Mouse (Mus musculus): ENCODE measurements around the gene Tmem251. TPM values are rescaled to one million over a fixed set of nuclear protein-coding genes. Genes with fewer than 3 reads are reported as not detected.
A peak's percentile ranks its signal among the peaks of the same experiment; 100 is the strongest.

Gene Tmem251
- polyA plus RNA-seq, 2 experiments, result 3.4 to 11.2 TPM

GRCm38 (mm10) chr12:102713153-102713865 lies 30.3 kb upstream of the Tmem251 start:
- TF ChIP-seq POLR2A (IDR thresholded peaks at IDR 0.05; ENCODE audit: borderline replicate concordance, extremely low read depth, insufficient read depth, insufficient read length), result no peak
- peak overlapping the region; percentile 21; the same call in 1 of the 2 replicates for H3K9ac ChIP-seq (ENCODE audit: low read depth, low read length, severe bottlenecking)
- ATAC-seq (ENCODE audit: low FRiP score, low read depth) (peak; percentile 55), DNase-seq (ENCODE audit: low spot score) (no peak)
- H3K27ac ChIP-seq (replicated peaks; ENCODE audit: low read depth, low read length), result 0 out of 2 replicates have a peak overlapping the region, but pooled peaks have one; percentile 28
- no peaks in the 10 kb centered on the region for H3K9me3 ChIP-seq (ENCODE audit: control insufficient read depth, low read length)
- H3K4me2 ChIP-seq (replicated peaks; ENCODE audit: low read depth, low read length, severe bottlenecking), result no peak overlapping the region
- H3K4me3 ChIP-seq (replicated peaks; ENCODE audit: low read length), result no peak overlapping the region
- H3K36me3 ChIP-seq (ENCODE audit: control insufficient read depth, insufficient read depth, low read length), result no peaks in the 10 kb centered on the region
- no peaks in the 10 kb centered on the region; the same call in 1 of the 2 replicates for H3K4me1 ChIP-seq (ENCODE audit: control insufficient read depth, insufficient read depth, low read length)
- no peaks in the 10 kb centered on the region for H3K27me3 ChIP-seq (ENCODE audit: control insufficient read depth, insufficient read depth, low read length)
- WGBS, result 40% methylated on average over 20 of the region's 20 CpGs

DNA sequence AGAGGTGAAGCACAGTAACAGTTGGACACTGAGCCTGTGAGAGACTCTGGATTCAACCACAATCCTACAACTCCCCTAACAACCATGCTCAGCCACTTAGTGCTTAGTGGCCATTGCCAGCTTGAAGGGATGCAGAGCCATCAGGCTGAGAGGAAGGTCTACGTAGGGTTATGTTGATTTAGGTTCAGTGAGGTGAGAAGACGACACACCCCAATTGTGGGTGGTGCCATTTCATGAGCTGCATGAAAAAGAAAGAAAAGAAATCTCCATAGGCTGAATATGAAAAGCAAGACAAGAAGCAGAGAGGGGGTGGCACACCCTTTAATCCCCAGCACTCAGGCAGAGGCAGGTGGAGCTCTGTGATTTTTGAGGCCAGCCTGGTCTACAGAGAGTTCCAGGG lies 29.4 kb upstream of the Tmem251 start:
- 92% methylated on average over 2 of the region's 2 CpGs for WGBS
- no peak for ATAC-seq (ENCODE audit: low FRiP score, low read depth)
- no peak for TF ChIP-seq POLR2A (IDR thresholded peaks at IDR 0.05; ENCODE audit: borderline replicate concordance, extremely low read depth, insufficient read depth, insufficient read length)
- Histone ChIP-seq H3K36me3 (ENCODE audit: control insufficient read depth, insufficient read depth, low read length) (no peaks in the 10 kb centered on the region), H3K4me2 (replicated peaks; ENCODE audit: low read depth, low read length, severe bottlenecking) (no peak overlapping the region), H3K27me3 (ENCODE audit: control insufficient read depth, insufficient read depth, low read length) (no peaks in the 10 kb centered on the region), H3K4me3 (replicated peaks; ENCODE audit: low read length) (no peak overlapping the region), H3K27ac (replicated peaks; ENCODE audit: low read depth, low read length) (no peak overlapping the region), H3K4me1 (ENCODE audit: control insufficient read depth, insufficient read depth, low read length) (no peaks in the 10 kb centered on the region; the same call in 1 of the 2 replicates), H3K9ac (ENCODE audit: low read depth, low read length, severe bottlenecking) (no peak overlapping the region), H3K9me3 (ENCODE audit: control insufficient read depth, low read length) (no peaks in the 10 kb centered on the region)
- no peak for DNase-seq (ENCODE audit: low spot score)

DNA sequence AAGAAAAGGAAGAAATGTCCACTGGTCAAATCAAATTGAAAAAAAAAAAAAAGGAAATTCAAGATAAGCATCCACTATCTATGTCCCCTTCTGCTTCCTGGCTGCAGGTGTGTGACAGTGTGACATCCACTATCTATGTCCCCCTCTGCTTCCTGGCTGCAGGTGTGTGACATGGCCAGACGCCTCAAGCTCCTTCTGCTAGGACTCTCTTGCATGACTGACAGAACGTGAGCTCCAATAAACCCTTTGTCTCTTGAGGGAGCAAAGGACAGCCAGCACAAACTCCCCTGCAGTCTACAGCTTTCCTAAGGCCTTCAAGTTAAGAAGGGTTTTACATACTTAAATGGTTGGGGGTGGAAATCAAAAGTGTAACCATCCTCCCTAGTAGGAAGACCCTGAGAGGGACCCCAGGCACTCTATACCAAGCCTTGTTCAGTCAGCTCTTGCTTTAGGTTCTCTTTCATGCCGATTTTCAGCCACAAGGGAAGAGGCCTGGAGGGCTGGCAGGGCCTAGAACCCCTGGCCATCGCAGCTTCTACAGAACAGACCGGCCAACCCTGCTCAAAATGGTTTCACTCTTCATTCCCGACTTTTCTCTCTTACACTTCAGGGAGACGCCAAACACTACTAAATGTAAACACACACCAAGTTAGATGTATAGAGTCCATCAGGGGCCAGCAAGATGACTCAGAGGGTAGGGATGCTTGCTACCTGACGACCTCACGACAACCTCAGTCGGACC lies 28.7 kb upstream of the Tmem251 start:
- ATAC-seq (ENCODE audit: low FRiP score, low read depth), result no peak
- no peaks in the 10 kb centered on the region for H3K27me3 ChIP-seq (ENCODE audit: control insufficient read depth, insufficient read depth, low read length)
- 86% methylated on average over 10 of the region's 10 CpGs for WGBS
- H3K9me3 ChIP-seq (ENCODE audit: control insufficient read depth, low read length), result no peaks in the 10 kb centered on the region
- no peak for DNase-seq (ENCODE audit: low spot score)
- H3K4me2 ChIP-seq (replicated peaks; ENCODE audit: low read depth, low read length, severe bottlenecking), result no peak overlapping the region
- no peaks in the 10 kb centered on the region for H3K36me3 ChIP-seq (ENCODE audit: control insufficient read depth, insufficient read depth, low read length)
- no peak overlapping the region for H3K9ac ChIP-seq (ENCODE audit: low read depth, low read length, severe bottlenecking)
- H3K4me3 ChIP-seq (replicated peaks; ENCODE audit: low read length), result no peak overlapping the region
- H3K4me1 ChIP-seq (ENCODE audit: control insufficient read depth, insufficient read depth, low read length), result peaks cover 4% of the 10 kb centered on the region; the same call in 1 of the 2 replicates
- TF ChIP-seq POLR2A (IDR thresholded peaks at IDR 0.05; ENCODE audit: borderline replicate concordance, extremely low read depth, insufficient read depth, insufficient read length), result no peak
- H3K27ac ChIP-seq (replicated peaks; ENCODE audit: low read depth, low read length), result no peak overlapping the region

GRCm38 (mm10) chr12:102719552-102720315 lies 23.8 kb upstream of the Tmem251 start:
- ATAC-seq (ENCODE audit: low FRiP score, low read depth) (peak; percentile 76; the same call in 1 of the 2 replicates), DNase-seq (ENCODE audit: low spot score) (peak; percentile 85)
- peak overlapping the region; percentile 20; the same call in 1 of the 2 replicates for H3K4me2 ChIP-seq (replicated peaks; ENCODE audit: low read depth, low read length, severe bottlenecking)
- 27% methylated on average over 13 of the region's 13 CpGs for WGBS
- H3K9me3 ChIP-seq (ENCODE audit: control insufficient read depth, low read length), result no peaks in the 10 kb centered on the region
- H3K36me3 ChIP-seq (ENCODE audit: control insufficient read depth, insufficient read depth, low read length), result no peaks in the 10 kb centered on the region
- no peak overlapping the region for H3K27ac ChIP-seq (replicated peaks; ENCODE audit: low read depth, low read length)
- no peak for TF ChIP-seq POLR2A (IDR thresholded peaks at IDR 0.05; ENCODE audit: borderline replicate concordance, extremely low read depth, insufficient read depth, insufficient read length)
- no peak overlapping the region for H3K4me3 ChIP-seq (replicated peaks; ENCODE audit: low read length)
- H3K27me3 ChIP-seq (ENCODE audit: control insufficient read depth, insufficient read depth, low read length), result no peaks in the 10 kb centered on the region
- 0 out of 2 replicates have a peak, but pooled peaks cover 5% of the 10 kb centered on the region for H3K4me1 ChIP-seq (ENCODE audit: control insufficient read depth, insufficient read depth, low read length)
- H3K9ac ChIP-seq (ENCODE audit: low read depth, low read length, severe bottlenecking), result no peak overlapping the region

DNA sequence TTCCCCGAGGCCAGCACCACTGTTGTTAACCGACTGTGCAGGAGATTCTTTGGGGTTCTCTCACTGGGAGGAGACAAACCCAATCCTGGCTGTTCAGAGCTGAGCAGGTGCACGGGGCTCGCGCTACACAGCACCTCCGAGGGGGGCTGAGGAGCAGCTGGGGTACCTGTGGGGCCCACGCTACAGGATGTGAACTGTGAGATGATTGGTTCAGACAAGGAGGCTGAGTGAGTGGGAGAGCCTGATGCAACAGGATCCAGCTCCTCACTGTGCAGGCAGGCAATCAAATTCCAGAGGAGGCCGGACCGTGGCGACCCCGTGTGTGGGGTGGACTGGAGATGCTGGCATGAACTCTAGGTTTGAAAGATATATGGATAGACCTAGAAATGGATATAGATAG lies 21.1 kb upstream of the Tmem251 start:
- DNase-seq (ENCODE audit: low spot score) (no peak), ATAC-seq (ENCODE audit: low FRiP score, low read depth) (no peak)
- no peak overlapping the region for H3K4me3 ChIP-seq (replicated peaks; ENCODE audit: low read length)
- no peaks in the 10 kb centered on the region for H3K27me3 ChIP-seq (ENCODE audit: control insufficient read depth, insufficient read depth, low read length)
- no peaks in the 10 kb centered on the region for H3K9me3 ChIP-seq (ENCODE audit: control insufficient read depth, low read length)
- TF ChIP-seq POLR2A (IDR thresholded peaks at IDR 0.05; ENCODE audit: borderline replicate concordance, extremely low read depth, insufficient read depth, insufficient read length), result no peak
- H3K36me3 ChIP-seq (ENCODE audit: control insufficient read depth, insufficient read depth, low read length), result no peaks in the 10 kb centered on the region
- H3K4me1 ChIP-seq (ENCODE audit: control insufficient read depth, insufficient read depth, low read length), result 0 out of 2 replicates have a peak, but pooled peaks cover 5% of the 10 kb centered on the region
- no peak overlapping the region for H3K9ac ChIP-seq (ENCODE audit: low read depth, low read length, severe bottlenecking)
- 58% methylated on average over 11 of the region's 11 CpGs for WGBS
- H3K27ac ChIP-seq (replicated peaks; ENCODE audit: low read depth, low read length), result no peak overlapping the region
- H3K4me2 ChIP-seq (replicated peaks; ENCODE audit: low read depth, low read length, severe bottlenecking), result no peak overlapping the region
